Mouse (Mus musculus): ENCODE data around the gene Herpud2.

DNA sequence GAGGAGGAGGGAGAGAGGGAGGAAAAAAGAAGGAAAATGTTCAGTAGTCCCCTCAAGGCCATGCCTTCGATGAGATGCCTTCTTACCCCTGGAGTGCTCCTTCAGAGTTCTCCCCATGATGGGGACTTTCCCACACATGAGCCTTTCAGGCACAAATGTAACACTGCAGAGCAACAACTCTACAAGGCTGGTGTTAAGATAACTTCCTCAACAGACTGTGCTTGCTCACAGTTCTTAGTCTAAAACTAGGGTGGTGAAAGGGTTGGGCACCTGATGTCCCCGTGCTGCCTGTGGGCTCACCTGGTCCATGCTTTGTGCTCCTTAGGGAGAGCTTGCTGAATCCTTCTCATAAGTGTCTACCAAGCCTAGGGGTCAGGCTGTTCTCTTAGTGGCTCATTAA is 33.0 kb upstream of the Herpud2 start:
- TF ChIP-seq CTCF (IDR thresholded peaks at IDR 0.05; ENCODE audit: borderline replicate concordance, control insufficient read depth, extremely low read depth, insufficient read depth, low read length, poor library complexity) (no peak), POLR2A (IDR thresholded peaks at IDR 0.05; ENCODE audit: control insufficient read depth, extremely low read depth, insufficient read depth, low read length, poor library complexity) (no peak)
